Mouse (Mus musculus) kidney, embryonic 16.5 days (tissue): ENCODE data around the gene Fitm2. TPM values are rescaled to one million over a fixed set of nuclear protein-coding genes. Genes with fewer than 3 reads are reported as not detected.
A peak's percentile ranks its signal among the peaks of the same experiment; 100 is the strongest.

Source experiments
- ATAC-seq: fragments of 200-750 bp; cut with Nextera tagmentation; 2 replicates; pipeline ENCODE4 v1.8.0; 2017; ENCODE audit warnings: moderate TSS enrichment; ENCODE audit not compliant: low FRiP score, low TSS enrichment
- H3K27ac ChIP-seq: fragments of 300-500 bp; sonication (generic); 2 replicates; pipeline ENCODE4 v1.5.1; 2014; ENCODE audit warnings: low read length
- H3K27me3 ChIP-seq: fragments of 300-500 bp; sonication (generic); 2 replicates; pipeline ENCODE4 v1.6.1; 2014; ENCODE audit warnings: low read length, control low read depth, mixed read lengths; ENCODE audit not compliant: insufficient read depth
- H3K36me3 ChIP-seq: fragments of 300-500 bp; sonication (generic); 2 replicates; pipeline ENCODE4 v1.6.1; 2014; ENCODE audit warnings: low read length, control low read depth, mixed read lengths; ENCODE audit not compliant: insufficient read depth
- H3K4me1 ChIP-seq: fragments of 300-500 bp; sonication (generic); 2 replicates; pipeline ENCODE4 v1.6.1; 2014; ENCODE audit warnings: low read length, control low read depth, mixed read lengths; ENCODE audit not compliant: insufficient read depth
- H3K4me2 ChIP-seq: fragments of 300-500 bp; sonication (generic); replicated peaks from 2 replicates; pipeline ENCODE4 v1.6.1; 2014; ENCODE audit warnings: low read depth, low read length
- H3K4me3 ChIP-seq: fragments of 300-500 bp; sonication (generic); 2 replicates; pipeline ENCODE4 v1.5.1; 2014; ENCODE audit warnings: mild to moderate bottlenecking, low read length
- H3K9ac ChIP-seq: fragments of 300-500 bp; sonication (generic); replicated peaks from 2 replicates; pipeline ENCODE4 v1.6.1; 2014; ENCODE audit warnings: low read length
- H3K9me3 ChIP-seq: fragments of 300-500 bp; sonication (generic); 2 replicates; pipeline ENCODE4 v1.6.1; 2016; ENCODE audit warnings: low read length, control low read depth
- WGBS: fragments of 180-500 bp; shearing (Covaris S2); extraction: QIAGEN DNeasy Blood & Tissue Kit; methylation state at CpG from one replicate; pipeline ENCODE4 v1.1.7; 2014; 5-methylcytosine and 5-hydroxymethylcytosine counted together
- polyA plus RNA-seq: library from polyadenylated mRNA; unstranded; fragments of >200 nt; fragmentation: Nextera tagmentation; extraction: Ambion mirVana; gene quantifications from 2 replicates; pipeline ENCODE4 v1.2.1, GENCODE M21; 2015

Gene Fitm2
- polyA plus RNA-seq, 1 experiment from 2014 or later = 11.7 TPM

DNA sequence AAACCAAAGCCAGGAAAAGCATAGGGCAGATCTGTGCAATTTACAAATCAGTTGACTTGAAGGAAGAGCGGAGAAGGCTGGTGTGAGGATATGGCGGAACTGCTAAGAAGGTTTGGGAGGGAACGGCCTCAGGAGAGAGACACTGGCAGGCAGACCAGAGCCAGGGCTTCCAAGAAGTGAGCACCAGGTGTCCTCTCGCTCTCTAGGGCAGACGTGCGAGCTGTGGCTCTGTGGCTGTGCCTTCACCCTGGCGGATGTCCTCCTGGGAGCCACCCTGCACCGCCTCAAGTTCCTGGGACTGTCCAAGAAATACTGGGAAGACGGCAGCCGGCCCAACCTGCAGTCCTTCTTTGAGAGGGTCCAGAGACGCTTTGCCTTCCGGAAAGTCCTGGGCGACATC is 19.1 kb downstream of the Fitm2 start:
- Histone ChIP-seq H3K4me2 (no peak overlapping the region), H3K4me1 (no peaks in the 10 kb centered on the region), H3K27me3 (peaks cover 3% of the 10 kb centered on the region; the same call in 1 of the 2 replicates), H3K27ac (no peak overlapping the region), H3K4me3 (no peak overlapping the region), H3K9ac (no peak overlapping the region), H3K9me3 (no peaks in the 10 kb centered on the region), H3K36me3 (no peaks in the 10 kb centered on the region)
- no peak for ATAC-seq
- 89% methylated on average over 13 of the region's 13 CpGs for WGBS

DNA sequence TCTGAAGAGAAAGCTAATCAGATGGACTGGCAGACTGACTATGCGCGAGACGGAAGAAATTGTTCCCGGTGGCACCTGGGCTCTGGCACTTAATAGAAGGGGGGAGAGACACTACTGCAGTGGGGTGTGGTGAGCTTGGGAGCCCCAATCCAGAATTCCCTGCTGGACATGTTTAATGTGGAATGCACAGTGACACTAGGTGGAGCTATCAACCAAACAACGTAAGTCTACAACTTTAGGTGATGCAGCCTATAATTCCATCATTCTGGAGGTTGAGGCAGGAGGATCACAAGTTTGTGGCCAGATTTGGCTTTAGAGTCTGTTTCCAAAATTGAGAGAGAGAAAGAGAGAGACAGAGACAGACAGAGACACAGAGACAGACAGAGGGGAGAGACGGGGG is 19.7 kb downstream of the Fitm2 start:
- no peak for ATAC-seq
- no peaks in the 10 kb centered on the region for H3K36me3 ChIP-seq
- 89% methylated on average over 6 of the region's 6 CpGs for WGBS

GRCm38 (mm10) chr2:163450668-163451295 is 21.6 kb downstream of the Fitm2 start:
- Histone ChIP-seq H3K4me1 (no peaks in the 10 kb centered on the region), H3K9ac (no peak overlapping the region), H3K4me2 (no peak overlapping the region), H3K36me3 (no peaks in the 10 kb centered on the region), H3K27me3 (no peaks in the 10 kb centered on the region), H3K27ac (no peak overlapping the region), H3K4me3 (no peak overlapping the region), H3K9me3 (no peaks in the 10 kb centered on the region)
- no peak for ATAC-seq
- WGBS = 63% methylated on average over 6 of the region's 6 CpGs

More for the DNA sequence above, 19.7 kb downstream of the Fitm2 start:
- no peaks in the 10 kb centered on the region for H3K9me3 ChIP-seq
- no peak overlapping the region for H3K4me2 ChIP-seq
- H3K27me3 ChIP-seq = peaks cover 3% of the 10 kb centered on the region; the same call in 1 of the 2 replicates
- no peak overlapping the region for H3K27ac ChIP-seq
- H3K4me1 ChIP-seq = no peaks in the 10 kb centered on the region
- H3K9ac ChIP-seq = no peak overlapping the region
- no peak overlapping the region for H3K4me3 ChIP-seq

GRCm38 (mm10) chr2:163449276-163449675 is 23.2 kb downstream of the Fitm2 start:
- no peaks in the 10 kb centered on the region for H3K36me3 ChIP-seq
- H3K4me1 ChIP-seq = no peaks in the 10 kb centered on the region
- H3K4me2 ChIP-seq = no peak overlapping the region
- no peak overlapping the region for H3K27ac ChIP-seq
- no peak for ATAC-seq
- H3K4me3 ChIP-seq = no peak overlapping the region
- H3K9ac ChIP-seq = no peak overlapping the region
- no peaks in the 10 kb centered on the region for H3K27me3 ChIP-seq
- 80% methylated on average over 3 of the region's 3 CpGs for WGBS
- H3K9me3 ChIP-seq = no peaks in the 10 kb centered on the region

DNA sequence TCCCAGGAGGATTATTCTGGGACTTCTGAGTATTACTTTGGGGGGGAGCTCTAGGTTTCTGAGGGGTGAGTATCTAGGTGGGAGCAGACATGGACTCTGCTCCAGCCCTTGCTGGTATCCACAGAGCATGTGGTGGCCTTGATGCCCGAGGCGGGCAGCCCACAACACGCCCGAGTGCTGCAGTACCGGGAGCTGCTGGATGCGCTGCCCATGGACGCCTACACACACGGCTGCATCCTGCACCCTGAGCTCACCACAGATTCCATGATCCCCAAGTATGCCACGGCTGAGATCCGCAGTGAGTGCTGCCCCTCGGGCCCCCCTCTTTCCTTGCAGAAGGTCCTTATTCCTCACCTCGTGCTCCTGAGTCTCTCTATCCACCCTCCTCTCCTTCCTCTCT is 25.1 kb downstream of the Fitm2 start:
- no peak overlapping the region for H3K4me2 ChIP-seq
- no peaks in the 10 kb centered on the region for H3K36me3 ChIP-seq
- no peak overlapping the region for H3K27ac ChIP-seq
- H3K27me3 ChIP-seq = no peaks in the 10 kb centered on the region
- no peak for ATAC-seq
- no peaks in the 10 kb centered on the region for H3K4me1 ChIP-seq
- WGBS = 81% methylated on average over 12 of the region's 12 CpGs
- no peak overlapping the region for H3K9ac ChIP-seq
- H3K9me3 ChIP-seq = no peaks in the 10 kb centered on the region
- no peak overlapping the region for H3K4me3 ChIP-seq

GRCm38 (mm10) chr2:163444017-163444416 is 28.4 kb downstream of the Fitm2 start:
- H3K9ac ChIP-seq = no peak overlapping the region
- no peaks in the 10 kb centered on the region for H3K4me1 ChIP-seq
- H3K27me3 ChIP-seq = peaks cover 7% of the 10 kb centered on the region
- no peak overlapping the region for H3K27ac ChIP-seq
- no peaks in the 10 kb centered on the region for H3K36me3 ChIP-seq
- H3K4me2 ChIP-seq = no peak overlapping the region
- WGBS = 66% methylated on average over 7 of the region's 7 CpGs
- no peak overlapping the region for H3K4me3 ChIP-seq
- ATAC-seq = no peak
- no peaks in the 10 kb centered on the region for H3K9me3 ChIP-seq

GRCm38 (mm10) chr2:163443543-163443942 is 28.9 kb downstream of the Fitm2 start:
- Histone ChIP-seq H3K36me3 (no peaks in the 10 kb centered on the region), H3K27ac (no peak overlapping the region), H3K9ac (no peak overlapping the region), H3K4me3 (no peak overlapping the region), H3K4me2 (no peak overlapping the region), H3K27me3 (peaks cover 12% of the 10 kb centered on the region), H3K9me3 (no peaks in the 10 kb centered on the region), H3K4me1 (peaks cover under 1% of the 10 kb centered on the region)
- WGBS = 65% methylated on average over 6 of the region's 6 CpGs
- no peak for ATAC-seq

DNA sequence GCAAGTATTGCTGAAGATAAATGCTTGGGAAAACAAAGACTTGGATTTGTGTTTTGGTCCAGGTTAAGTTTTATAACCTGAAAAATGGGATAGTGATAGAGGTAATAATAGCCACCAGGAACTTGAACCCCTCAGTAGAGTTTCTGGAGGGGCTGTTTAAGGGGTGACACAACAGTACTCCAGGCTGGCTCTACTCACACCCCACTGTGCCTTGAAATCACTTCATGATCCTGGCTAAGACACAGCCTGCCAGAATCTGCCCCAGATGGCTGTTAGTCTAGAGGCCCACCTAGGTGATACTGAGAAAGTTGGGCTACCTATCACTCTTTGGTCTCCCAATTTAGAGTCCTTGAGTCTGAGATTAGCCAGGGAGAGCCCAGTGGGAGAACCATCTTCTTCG is 32.9 kb downstream of the Fitm2 start:
- Histone ChIP-seq H3K27me3 (peaks cover 22% of the 10 kb centered on the region), H3K27ac (no peak overlapping the region), H3K9ac (no peak overlapping the region), H3K4me3 (no peak overlapping the region), H3K4me1 (peaks cover 6% of the 10 kb centered on the region), H3K4me2 (no peak overlapping the region), H3K36me3 (no peaks in the 10 kb centered on the region), H3K9me3 (no peaks in the 10 kb centered on the region)
- WGBS = 72% methylated on average over 1 of the region's 1 CpGs
- ATAC-seq = no peak

- Histone ChIP-seq H3K9me3 (no peaks in the 10 kb centered on the region), H3K27ac (no peak overlapping the region), H3K36me3 (no peaks in the 10 kb centered on the region), H3K4me1 (peaks cover 6% of the 10 kb centered on the region), H3K4me2 (peak overlapping the region; percentile 44), H3K9ac (no peak overlapping the region), H3K4me3 (peak overlapping the region; percentile 25), H3K27me3 (peaks cover 22% of the 10 kb centered on the region)
- 1% methylated on average over 30 of the region's 30 CpGs for WGBS
- peak; percentile 65; the same call in 1 of the 2 replicates for ATAC-seq
Measured at GRCm38 (mm10) chr2:163438619-163439451, 33.6 kb downstream of the Fitm2 start.

- Histone ChIP-seq H3K27me3 (peaks cover 22% of the 10 kb centered on the region), H3K4me1 (peaks cover 6% of the 10 kb centered on the region), H3K4me3 (peak within 1 kb of the TSS; percentile 25), H3K4me2 (peak within 1 kb of the TSS; percentile 44), H3K27ac (no peak within 1 kb of the TSS), H3K9me3 (no peaks in the 10 kb centered on the region), H3K36me3 (no peaks in the 10 kb centered on the region), H3K9ac (no peak within 1 kb of the TSS)
- WGBS = under 1% methylated on average over 18 of the region's 18 CpGs
- 0 out of 2 replicates have a peak, but pooled peaks have one; percentile 15 for ATAC-seq
Measured at GRCm38 (mm10) chr2:163438246-163438618, 34.2 kb downstream of the Fitm2 start, which contains the start of gene Gdap1l1. Gene Gdap1l1, plus strand, starts transcription at chr2:163438476.
